Mouse (Mus musculus): ENCODE data around the gene Cyp17a1. TPM values are rescaled to one million over a fixed set of nuclear protein-coding genes. Genes with fewer than 3 reads are reported as not detected.

The Cyp17a1 gene
- total RNA-seq, 2 experiments from 2014 or later, result 2.1 to 4.8 TPM

DNA sequence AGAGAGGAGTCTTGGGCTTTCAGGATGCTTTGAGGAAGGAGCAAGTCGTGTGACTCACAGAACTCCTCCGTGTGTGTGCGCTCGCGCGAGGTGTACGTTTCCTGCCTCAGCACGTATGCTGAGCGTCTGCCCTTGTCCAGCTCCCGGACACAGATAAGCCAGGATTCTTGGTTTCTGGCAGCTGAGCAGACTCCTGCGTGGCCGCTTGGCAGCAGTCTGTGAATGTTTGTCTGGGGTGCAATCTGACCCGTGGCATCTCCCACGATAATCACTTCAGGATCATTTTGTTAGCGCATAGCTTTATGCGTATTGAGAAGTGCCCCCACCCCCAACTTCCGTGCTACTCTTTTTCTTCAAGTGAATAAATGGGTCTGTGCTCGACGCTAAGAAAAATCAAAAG, 54.0 kb downstream of the Cyp17a1 start:
- no peak for DNase-seq (ENCODE audit: low spot score in 2 of 2)

DNA sequence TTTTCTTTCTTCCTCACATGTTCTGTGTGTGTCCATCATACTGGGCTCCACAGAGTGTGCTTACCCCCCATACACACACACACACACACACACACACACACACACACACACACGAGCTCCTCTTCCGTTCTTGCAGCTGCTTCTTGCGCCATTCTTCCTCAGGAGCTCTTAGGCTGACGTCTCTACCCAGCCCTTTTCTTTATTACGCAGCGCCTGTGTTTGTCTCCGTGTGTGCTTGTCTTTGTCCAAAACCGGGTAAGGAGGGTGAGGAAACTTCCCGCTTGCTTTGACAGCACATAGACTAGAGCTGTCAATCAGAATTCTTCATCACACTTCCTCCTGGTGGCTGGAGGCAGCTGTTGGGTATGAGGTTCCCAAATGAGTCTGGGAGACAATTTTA, 54.6 kb downstream of the Cyp17a1 start:
- DNase-seq (ENCODE audit: low spot score in 2 of 2), result no peak

DNA sequence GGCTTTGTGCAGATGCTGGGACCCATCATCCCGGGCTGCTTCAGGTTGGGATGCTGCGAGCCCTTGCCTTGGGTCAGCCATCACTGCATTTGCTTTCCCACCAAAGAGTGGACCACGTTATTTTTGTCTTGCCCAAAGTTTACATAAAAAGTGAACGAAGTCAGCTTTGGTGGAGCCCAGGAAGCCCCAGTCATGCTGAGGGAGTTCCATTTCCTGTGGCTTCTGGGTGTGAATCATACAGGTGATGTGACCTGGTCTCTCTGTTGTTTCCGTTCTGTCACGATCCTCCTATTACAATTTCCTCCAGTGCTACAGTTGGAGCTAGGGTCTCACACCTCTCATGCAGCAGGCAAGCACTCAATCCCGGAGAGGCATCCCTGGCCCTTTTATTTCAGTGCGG, 55.6 kb downstream of the Cyp17a1 start:
- DNase-seq (ENCODE audit: low spot score in 2 of 2), result no peak

Other genes starting within 250 kb of the Cyp17a1 start
- 10 to 100 TPM; 46.5 to 56.8 TPM for gene Trim8, start 171.5 kb downstream of the Cyp17a1 start, total RNA-seq (2021)
- 10 to 100 TPM; 56.9 to 64.9 TPM for gene Arl3, start 100.0 kb downstream of the Cyp17a1 start, total RNA-seq (2021)
- 1 to 10 TPM; 8.1 to 8.3 TPM for gene Sfxn2, start 99.8 kb downstream of the Cyp17a1 start, total RNA-seq (2021)
- 100 to 1,000 TPM in 1 of 2 experiments, 10 to 100 TPM in 1; 86.9 to 179 TPM for gene Wbp1l, start 74.1 kb downstream of the Cyp17a1 start, total RNA-seq (2021)
- gene Borcs7, start 16.7 kb upstream of the Cyp17a1 start, total RNA-seq (2021), result 10 to 100 TPM; 11.4 to 13.4 TPM
- 10 to 100 TPM; 90.0 to 92.7 TPM for gene As3mt, start 34.3 kb upstream of the Cyp17a1 start, total RNA-seq (2021)
- gene Cnnm2, start 88.4 kb upstream of the Cyp17a1 start, total RNA-seq (2021), result 10 to 100 TPM; 34.8 to 50.8 TPM

Measured in adrenal gland, adult 18-20 months (tissue).